Mouse (Mus musculus) cerebellum, adult 8-10 months (tissue): ENCODE data around the gene Edc3.

Experiments
- DNase-seq: peaks from one replicate; pipeline ENCODE4 v3.0.0; 2022

Edc3 gene

DNA sequence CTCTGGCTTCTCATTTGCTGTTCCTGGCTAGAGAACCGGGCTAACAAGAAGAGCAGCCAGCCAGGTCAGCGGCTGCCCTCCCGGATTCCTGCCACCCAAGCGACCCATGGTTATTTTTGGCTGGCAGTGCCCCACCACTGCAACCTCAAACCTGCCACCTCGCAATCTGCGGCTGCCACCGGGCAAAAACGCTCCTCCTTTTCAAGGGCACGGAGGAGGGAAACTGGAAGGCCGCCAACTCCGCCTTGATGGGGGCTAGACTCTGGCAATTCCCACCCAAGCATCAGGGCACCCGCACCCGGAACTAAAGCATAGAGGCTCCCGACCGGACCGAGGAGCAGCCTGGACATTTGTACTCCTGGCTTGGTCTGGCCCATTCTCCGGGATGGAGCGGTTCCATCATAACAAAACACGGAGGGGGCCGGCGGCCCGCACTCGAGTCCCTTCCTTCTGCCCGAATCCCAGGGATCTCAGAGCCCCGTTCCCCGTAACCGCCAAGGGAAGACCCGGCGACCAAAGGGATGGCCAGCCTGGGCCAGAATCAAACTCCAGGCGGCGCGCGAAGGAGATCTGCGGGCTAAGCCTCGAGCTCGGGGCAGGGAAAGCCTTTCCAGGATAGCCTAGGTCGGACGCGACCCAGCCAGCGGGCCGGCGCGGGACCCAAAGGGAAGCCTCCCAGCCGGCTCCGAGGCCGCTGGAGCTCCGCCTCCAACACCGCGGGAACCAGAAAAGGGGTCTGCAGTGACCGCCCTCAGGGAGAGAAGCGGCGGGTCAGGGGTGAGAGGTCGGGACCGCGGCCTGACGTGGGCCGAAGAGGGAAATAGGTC is 56.0 kb downstream of the Edc3 start:
- DNase-seq: peak; percentile 72

- DNase-seq: peak; percentile 90
Measured at GRCm38 (mm10) chr9:57764974-57765363, 56.6 kb downstream of the Edc3 start.

DNA sequence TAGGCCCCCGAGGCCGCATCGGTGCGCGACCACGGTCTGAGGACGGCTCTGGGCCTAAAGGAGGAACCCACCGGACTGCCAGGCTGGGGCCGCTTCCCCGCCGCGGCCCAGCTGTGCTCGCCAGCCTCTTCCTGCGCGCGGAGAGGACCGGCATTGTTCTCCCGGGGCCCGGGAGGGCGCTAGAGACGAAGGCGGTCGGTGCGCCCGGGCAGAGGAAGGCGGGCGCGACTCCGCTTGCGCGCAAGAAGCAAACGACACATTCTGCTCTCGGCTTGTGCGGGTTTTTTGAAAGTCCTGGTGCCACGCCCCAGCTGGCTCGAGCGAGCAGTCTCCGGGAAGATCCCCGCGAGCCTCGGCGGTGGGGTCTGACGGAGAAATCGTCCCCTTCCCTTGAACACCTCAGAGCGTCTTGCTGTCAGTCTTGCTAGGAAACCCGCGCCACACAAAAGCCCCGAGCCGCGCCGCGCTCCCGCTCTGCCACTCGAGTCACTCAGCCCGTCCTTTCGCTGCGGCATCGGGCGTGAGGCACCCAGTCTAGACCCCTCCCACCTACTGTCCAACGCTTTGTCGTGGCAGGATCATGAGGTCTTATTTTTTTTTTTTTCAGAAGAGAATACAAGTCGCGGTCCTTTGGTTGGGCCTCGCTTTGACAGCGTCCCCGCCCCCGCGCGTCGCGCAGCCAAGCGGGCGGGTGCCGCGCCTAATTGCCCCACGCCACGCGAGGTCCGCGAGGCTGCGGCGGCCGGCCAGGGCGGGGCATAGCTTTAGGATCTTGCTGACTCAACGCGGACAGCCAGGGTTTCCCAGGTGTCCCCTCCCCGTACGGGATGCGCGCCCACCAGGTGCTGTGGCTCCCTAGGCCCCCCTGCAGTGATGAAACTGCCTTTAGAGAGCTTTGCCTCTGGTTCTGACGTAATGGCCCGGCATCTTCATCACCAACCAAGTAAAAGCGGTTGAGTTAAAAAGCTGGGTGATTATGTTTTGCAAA is 57.3 kb downstream of the Edc3 start, which contains the start of gene Clk3:
Gene Clk3, minus strand, starts transcription at position 497 of the 988 bp plus-strand sequence.
- peak; percentile 77 for DNase-seq

- DNase-seq: no peak
Measured at GRCm38 (mm10) chr9:57766431-57766830, 58.1 kb downstream of the Edc3 start.

DNA sequence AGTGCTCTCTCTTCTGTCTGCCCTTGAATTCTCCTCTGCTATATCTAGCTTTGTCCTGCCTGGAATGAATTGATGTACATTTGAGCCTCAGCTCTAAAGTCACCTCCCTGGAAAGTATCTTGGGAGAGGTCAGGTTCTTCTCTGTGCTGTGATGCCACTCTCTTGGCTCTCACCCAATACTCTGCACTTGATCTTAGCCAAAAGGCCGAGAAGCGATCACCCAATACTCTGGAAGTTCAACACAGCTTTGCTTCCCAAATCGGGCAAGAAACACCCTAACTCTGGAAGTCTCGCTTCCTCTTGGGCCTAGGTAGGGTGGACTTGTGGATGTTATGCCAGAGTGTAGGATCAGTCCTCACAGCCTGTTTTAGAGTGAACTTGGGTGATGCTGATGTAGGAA is 58.9 kb downstream of the Edc3 start:
- no peak for DNase-seq

DNA sequence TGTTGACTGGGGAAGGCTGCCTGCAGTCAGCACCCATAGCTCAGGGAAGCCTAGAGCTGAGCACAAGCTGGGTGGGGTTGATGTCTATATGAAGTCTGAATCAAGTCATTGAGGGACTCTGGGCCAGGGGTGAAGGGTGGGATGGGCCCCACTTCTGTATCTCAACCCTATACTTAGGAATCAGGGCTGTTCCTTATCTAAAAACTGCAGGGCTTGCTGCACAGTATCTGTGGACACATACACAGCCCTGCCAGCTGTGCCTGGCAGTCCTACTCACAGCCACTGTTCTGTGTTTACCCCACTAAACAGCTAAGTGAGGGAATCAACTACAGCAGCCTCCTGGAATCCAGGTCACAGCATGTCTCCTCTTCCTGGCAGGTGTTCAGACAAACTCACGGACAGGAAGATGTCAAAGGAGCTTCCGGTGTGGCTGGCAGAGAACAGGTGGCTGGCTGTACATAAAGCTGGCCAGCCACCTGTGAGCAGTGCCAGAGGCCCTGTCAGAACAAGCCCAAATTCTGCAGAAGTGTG is 61.3 kb downstream of the Edc3 start:
- DNase-seq: no peak

DNA sequence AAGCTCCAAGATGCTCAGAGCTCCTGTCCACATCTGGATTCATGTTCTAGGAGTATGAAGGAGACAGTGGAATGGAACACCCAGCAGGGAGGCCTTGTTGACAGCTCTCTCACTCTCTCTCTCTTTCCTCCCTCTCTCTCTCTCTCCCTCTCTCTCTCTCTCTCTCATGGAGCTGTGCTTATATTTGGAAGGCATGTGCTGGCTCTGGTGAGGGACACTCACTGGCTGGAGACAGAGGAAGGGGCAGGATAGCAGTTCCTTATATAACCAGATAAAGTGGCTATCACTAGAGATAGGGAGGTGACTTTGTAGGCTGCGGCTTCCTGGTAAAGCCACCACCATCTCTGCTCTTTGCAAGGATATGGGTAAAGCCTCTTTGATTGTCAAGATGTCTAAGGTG is 61.9 kb downstream of the Edc3 start:
- DNase-seq: no peak

DNA sequence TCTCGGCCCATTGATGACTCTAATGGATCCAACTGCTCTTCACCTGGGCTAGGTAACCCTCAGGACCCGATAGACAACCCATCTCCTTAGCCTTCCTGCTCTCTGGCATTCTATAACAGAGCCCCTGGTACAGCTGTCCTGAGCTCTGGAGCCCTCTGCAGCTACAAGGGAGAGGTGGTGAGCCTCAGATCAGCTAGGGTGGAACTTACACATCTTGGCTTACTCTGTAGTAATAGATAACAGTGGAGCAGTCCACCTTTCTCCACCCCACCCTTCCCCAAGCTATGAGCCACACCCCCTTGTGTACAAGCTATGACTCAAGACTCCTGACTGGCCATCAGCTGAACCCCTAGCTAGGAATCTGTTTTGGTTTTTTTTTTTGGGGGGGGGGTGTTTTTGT is 62.5 kb downstream of the Edc3 start:
- no peak for DNase-seq

GRCm38 (mm10) chr9:57773754-57774153 is 65.4 kb downstream of the Edc3 start:
- DNase-seq: no peak

GRCm38 (mm10) chr9:57774168-57774567 is 65.8 kb downstream of the Edc3 start:
- no peak for DNase-seq

DNA sequence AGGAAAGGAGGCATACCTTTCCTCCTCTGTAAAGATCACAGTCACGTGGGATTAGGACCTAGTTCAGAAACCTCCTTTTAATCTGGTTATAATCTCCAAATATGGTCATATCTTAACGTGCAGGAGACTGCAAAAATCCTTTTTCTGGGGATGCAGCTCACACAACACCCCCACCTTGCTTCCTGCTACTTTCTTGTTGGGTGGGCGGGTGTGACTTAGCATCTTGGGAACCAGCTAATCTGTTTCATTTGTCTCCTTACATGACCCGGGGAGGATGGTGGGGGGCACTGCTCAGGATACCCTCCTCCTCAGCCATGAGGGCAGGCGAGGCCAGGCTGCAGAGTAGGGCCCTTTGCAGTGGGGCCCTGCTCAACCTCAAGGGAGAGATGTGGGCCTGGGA is 66.7 kb downstream of the Edc3 start:
- no peak for DNase-seq

- no peak for DNase-seq
Measured at GRCm38 (mm10) chr9:57775736-57776135, 67.4 kb downstream of the Edc3 start.

DNA sequence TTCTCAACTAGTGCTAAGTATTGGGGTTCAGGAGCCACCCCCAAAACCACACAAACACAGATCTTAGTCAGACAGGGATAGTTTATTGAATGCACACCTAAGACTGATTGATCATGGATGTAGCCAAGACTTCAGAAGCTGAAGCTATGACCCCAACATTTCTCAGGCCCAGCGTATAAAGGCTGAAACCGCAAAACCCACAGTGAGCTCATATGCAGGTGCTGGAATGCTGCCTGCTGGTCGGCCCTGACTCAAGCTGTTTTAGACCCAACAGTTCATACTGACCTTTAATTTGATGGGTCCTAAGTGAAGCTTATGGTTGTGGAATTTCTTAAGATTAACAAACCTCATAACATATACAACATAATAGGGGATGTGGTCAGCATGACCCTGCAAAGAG is 74.3 kb downstream of the Edc3 start:
- DNase-seq: no peak

GRCm38 (mm10) chr9:57789733-57790132 is 81.4 kb downstream of the Edc3 start:
- DNase-seq: no peak

- DNase-seq: no peak
Measured at GRCm38 (mm10) chr9:57797456-57797855, 89.1 kb downstream of the Edc3 start.

DNA sequence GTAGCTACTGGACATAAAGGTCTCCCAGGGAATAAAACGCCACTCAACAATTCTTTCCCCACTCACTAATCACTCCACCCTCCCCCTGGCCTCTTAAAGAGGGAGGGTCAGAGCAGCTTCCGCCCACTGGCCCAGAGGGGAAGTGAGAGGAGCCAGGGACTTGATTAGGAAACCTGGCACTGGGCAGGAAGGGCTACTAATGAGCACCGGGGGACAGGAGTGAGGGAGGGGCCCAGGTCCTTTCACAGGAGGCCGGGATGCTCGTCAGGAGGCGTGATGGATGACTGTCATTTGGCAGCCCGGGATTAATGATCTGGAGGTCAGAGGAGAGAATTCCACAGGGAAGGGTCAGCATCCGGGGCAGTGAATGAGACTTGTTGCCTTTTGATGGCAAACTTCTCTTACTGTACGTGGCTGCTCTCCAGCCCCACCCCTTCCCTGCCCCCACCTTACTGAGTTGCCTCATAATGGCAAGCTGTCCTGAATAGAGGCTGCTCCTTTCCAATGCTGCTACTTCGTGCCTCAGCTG is 90.4 kb downstream of the Edc3 start:
- no peak for DNase-seq

- no peak for DNase-seq
Measured at GRCm38 (mm10) chr9:57800325-57800975, 92.1 kb downstream of the Edc3 start.
